Mouse (Mus musculus) CD4-positive, CD25-positive, alpha-beta regulatory T cell, adult 9 weeks (primary cell): Measurements from ENCODE around the gene Ifitm1. TPM values are rescaled to one million over a fixed set of nuclear protein-coding genes. Genes with fewer than 3 reads are reported as not detected.

Source experiments
- polyA plus RNA-seq: library from polyadenylated mRNA; unstranded; fragments of 100-300 nt; shearing (Covaris generic); gene quantifications from one replicate; pipeline ENCODE4 v1.2.1, GENCODE M21; 2017

Ifitm1 gene
- polyA plus RNA-seq = not detected

DNA sequence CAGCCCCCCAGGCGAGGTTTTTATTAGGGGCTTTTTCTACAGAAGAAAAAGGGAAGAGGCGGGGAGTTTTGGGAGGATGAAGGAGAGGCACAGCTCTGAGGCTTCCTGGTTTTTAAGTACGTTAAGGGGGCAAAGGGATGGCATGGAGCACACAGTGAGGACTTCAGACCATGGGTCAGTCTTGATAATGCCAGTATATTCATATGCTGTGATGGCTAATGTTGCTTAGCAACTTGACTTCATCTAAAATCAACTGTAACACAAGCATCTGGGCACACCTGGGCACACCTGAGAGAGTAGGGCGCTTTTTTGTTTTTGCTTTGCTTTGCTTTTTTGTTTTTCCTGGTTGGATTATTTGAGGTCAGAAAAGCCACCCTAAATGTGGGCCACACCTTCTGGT is at the start of gene Ifitm1:
TSS of gene Ifitm1 (plus strand) at position 301 of the 400 bp plus-strand sequence.

DNA sequence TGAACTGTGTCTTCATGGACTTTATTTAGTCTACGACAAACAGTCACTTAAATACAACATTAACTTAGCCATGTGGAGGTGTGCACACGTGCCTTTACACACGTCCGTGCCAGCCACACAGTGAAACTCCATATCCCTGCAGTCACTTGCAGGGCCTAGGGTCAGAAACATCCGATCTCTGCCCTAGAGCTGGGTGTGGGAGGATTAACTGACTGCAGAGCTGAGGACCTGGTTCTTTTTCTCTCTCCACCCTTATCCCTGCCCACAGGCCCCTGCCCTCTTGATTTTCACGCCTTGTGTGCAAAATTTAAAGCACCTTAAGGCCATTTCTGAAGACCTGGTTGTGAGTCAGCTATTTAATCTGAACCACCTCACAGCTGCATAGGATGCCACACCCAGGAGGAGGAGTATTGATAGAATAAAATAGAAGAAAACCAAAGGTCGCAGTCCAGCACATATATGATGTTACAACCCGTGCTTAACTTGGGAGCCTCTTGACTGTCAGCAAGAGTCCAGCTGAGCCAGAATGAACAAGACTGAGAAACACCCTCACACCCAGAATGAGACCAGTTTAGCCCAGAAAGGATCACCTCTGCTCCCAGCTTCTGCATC is 46.5 kb upstream of the Ifitm1 start, which contains the start of gene Nlrp6:
TSS of gene Nlrp6 (plus strand) at position 485 of the 612 bp plus-strand sequence.

DNA sequence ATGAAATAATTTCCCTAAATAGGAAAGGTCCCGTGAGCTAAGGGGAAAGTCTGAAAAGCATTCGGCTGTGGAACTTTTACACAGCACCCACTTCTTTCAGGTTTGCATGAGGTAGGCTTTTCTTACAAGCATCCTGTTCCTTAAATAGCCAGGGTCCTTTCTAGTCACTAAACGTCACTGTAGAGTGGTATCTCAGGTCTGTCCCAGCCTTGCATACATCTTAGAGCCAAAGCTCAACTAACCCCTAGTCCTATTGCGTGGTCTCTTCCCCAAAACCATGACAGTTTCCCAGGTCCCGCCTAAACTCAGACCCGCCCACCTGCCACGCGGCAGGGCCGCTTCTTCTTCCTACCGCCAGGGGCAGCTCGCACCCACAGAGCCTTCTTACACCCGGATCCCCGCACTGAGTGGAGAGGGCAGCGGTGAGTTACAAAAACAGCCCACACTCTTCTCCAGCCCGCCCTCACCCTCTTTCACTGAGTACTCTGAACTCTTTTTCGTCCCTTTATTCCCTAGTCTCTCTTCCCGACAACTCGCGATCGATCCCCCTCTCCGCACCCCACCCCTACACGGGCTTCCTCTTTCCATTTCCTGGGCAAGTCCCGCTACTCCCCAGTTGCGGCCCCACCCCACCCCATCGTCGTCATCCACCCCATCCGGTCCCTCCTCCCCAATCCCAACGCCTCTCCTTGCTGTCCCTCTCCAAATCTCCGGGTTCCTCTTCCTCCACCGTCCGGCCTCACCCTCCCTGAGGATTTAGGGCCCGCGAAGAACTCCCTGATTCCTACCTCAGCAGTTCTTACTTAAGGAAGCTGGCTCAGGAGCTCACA is 25.6 kb upstream of the Ifitm1 start, which contains the start of gene Pgghg:
TSS of gene Pgghg (plus strand) at position 170 of the 830 bp plus-strand sequence.

DNA sequence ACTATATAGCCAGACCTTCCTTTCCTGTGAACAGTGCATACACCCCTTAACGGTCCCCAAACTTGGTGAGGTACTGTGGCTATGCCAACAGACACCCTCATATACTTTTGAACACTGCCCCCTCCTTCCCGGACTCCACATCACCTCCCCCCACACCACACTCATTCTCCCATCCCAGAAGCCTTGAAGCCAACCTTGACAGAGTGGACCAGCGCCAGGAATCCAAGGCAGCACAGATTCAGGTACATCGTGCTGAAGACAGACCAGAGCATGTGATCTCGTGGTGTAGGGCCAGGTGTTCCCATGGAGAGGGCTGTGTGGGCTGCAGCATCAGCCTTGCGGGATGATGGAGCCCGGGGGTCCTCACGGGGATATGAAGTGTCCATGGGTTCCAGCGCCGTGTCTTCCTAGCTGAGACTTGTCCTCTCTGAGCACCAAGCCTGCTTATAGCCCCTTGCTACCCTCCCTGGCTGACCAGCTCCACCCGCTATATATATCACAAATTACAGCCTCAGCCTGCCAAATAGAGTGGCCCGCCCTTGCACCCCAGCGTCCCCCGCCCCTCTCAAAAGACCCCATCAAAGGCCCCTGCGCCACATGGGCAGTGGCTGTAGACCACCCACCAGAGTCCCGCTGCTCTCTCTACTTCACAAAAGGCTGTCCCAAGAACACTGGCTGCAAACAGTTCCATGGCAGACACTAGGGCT is 17.0 kb upstream of the Ifitm1 start, which contains the start of gene Ifitm5:
TSS of gene Ifitm5 (minus strand) at position 468 of the 707 bp plus-strand sequence.

DNA sequence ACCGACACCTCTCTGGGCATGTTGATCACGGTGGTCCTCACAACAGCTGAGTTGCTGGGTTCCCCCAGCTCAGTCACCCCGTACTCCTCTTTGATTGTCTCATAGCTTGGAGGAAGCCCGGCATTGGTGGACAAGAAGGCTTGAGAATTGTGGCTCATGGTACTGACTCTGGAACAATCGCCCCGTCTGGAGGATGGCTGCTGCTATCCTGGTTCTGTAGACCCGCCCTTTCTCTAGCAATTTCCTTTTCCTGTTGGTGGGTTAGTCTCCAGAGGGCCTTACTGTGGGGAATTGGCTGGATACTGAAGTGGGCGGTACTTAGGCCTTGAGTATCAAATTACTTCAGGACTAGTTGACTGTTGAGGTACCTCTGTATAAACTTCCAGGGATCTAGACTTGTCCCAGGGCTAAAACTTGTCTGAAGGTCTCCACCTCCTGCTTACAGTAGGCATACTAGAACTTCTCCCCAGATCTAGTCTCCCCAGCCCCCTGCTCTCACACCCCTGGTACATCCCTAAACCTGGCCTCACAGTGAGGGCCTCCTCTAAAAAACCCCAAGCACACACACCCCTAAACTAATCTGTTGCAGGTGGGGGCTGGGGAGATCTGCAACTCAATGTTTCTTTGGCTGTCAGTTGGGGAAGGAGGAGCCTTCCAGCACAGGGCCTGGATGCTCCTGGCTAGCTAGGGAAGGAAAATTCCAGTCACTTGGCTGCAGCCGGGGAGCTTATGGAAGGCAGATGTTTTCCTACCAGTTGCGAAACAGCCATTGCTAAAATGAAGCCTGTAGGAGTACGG is 11.1 kb upstream of the Ifitm1 start, which contains the start of the genes Gm45717 and Ifitm2:
TSS of gene Gm45717 (minus strand) at position 180 of the 798 bp plus-strand sequence.
TSS of gene Ifitm2 (minus strand) at position 230 of the 798 bp plus-strand sequence.

DNA sequence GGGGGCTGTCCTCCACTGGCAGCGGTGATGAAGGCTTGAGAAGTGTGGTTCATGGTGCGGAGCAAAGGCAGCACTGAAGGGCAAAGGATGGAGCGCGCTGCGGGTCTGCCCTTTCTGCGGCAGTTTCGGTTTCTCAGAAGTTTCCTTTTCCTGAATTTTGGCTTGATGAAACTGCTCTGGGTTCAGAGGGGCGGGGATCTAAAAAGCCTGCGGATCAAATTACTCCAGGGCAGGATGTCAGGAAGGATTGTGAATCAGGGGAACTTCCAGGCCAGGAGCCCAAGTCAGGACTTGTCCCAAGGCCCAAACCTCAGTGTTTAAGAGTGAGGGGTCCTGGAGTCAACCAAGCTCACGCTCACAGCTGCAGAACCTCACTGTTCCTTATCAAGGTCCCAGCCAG is 43.6 kb downstream of the Ifitm1 start, which contains the start of gene Ifitm3:
TSS of gene Ifitm3 (minus strand) at position 178 of the 400 bp plus-strand sequence.

DNA sequence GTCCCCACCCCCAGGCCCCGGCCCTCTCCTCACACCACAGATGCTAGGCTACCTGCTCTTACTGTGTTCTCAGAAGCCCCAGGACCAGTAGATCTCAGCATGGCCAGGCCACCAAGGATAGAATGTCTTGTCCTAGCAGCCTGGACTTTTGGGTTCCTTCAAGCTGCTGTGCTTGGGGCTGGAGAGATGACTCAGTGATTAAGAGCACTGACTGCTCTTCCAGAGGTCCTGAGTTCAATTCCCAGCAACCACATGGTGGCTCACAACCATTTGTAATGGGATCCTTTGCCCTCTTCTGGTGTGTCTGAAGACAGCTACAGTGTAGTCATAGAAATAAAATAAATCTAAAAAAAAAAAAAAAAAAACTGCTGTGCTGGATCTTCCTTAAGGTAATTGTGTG is 50.8 kb downstream of the Ifitm1 start, which contains the start of gene Ifitm6:
TSS of gene Ifitm6 (minus strand) at position 101 of the 400 bp plus-strand sequence.

Other genes starting within 250 kb of the Ifitm1 start
- not detected for gene Cyp2e1, start 203.5 kb upstream of the Ifitm1 start, polyA plus RNA-seq
- gene Syce1, start 179.4 kb upstream of the Ifitm1 start, polyA plus RNA-seq = 0.40 TPM
- gene Zfp941, start 145.0 kb upstream of the Ifitm1 start, polyA plus RNA-seq = 0.46 TPM
- not detected for gene Urah, start 132.2 kb upstream of the Ifitm1 start, polyA plus RNA-seq
- not detected for gene Scgb1c1, start 121.7 kb upstream of the Ifitm1 start, polyA plus RNA-seq
- gene Odf3, start 119.4 kb upstream of the Ifitm1 start, polyA plus RNA-seq = not detected
- not detected for gene Gm45785, start 110.9 kb upstream of the Ifitm1 start, polyA plus RNA-seq
- gene Ric8a, start 110.3 kb upstream of the Ifitm1 start, polyA plus RNA-seq = 163 TPM
- gene Bet1l, start 109.6 kb upstream of the Ifitm1 start, polyA plus RNA-seq = 65.2 TPM
- gene Psmd13, start 85.3 kb upstream of the Ifitm1 start, polyA plus RNA-seq = 270 TPM
- 10.4 TPM for gene Sirt3, start 84.9 kb upstream of the Ifitm1 start, polyA plus RNA-seq
- gene Cox8b, start 66.8 kb upstream of the Ifitm1 start, polyA plus RNA-seq = not detected
- not detected for gene Nlrp6, start 46.3 kb upstream of the Ifitm1 start, polyA plus RNA-seq
- gene Pgghg, start 25.8 kb upstream of the Ifitm1 start, polyA plus RNA-seq = 40.2 TPM
- gene Ifitm5, start 16.9 kb upstream of the Ifitm1 start, polyA plus RNA-seq = 0.98 TPM
- gene Gm45717, start 11.3 kb upstream of the Ifitm1 start, polyA plus RNA-seq = not detected
- gene Ifitm2, start 11.2 kb upstream of the Ifitm1 start, polyA plus RNA-seq = 30.3 TPM
- 8.5 TPM for gene Ifitm3, start 43.5 kb downstream of the Ifitm1 start, polyA plus RNA-seq
- gene Ifitm6, start 50.7 kb downstream of the Ifitm1 start, polyA plus RNA-seq = not detected
- not detected for gene Gm17387, start 61.9 kb downstream of the Ifitm1 start, polyA plus RNA-seq
- 15.5 TPM for gene B4galnt4, start 93.9 kb downstream of the Ifitm1 start, polyA plus RNA-seq
- 411 TPM for gene Pkp3, start 111.0 kb downstream of the Ifitm1 start, polyA plus RNA-seq
- 274 TPM for gene Sigirr, start 133.4 kb downstream of the Ifitm1 start, polyA plus RNA-seq
- not detected for gene Ano9, start 150.6 kb downstream of the Ifitm1 start, polyA plus RNA-seq
- 8.9 TPM for gene Ptdss2, start 155.2 kb downstream of the Ifitm1 start, polyA plus RNA-seq
- 159 TPM for gene Rnh1, start 205.6 kb downstream of the Ifitm1 start, polyA plus RNA-seq
- 5.2 TPM for gene Hras, start 226.8 kb downstream of the Ifitm1 start, polyA plus RNA-seq
- gene Lrrc56, start 226.9 kb downstream of the Ifitm1 start, polyA plus RNA-seq = 3.4 TPM
- gene Lmntd2, start 246.9 kb downstream of the Ifitm1 start, polyA plus RNA-seq = 14.1 TPM
- 29.4 TPM for gene Rassf7, start 248.6 kb downstream of the Ifitm1 start, polyA plus RNA-seq